Mouse (Mus musculus) left cerebral cortex, adult 18-20 months (tissue): ENCODE measurements around the gene Sox14. TPM values are rescaled to one million over a fixed set of nuclear protein-coding genes. Genes with fewer than 3 reads are reported as not detected.

Experiments
- DNase-seq, 2 experiments: peaks; one replicate each; pipeline ENCODE4 v3.0.0; 2021 to 2022; ENCODE audit warnings: low spot score in 2 of 2, mixed read lengths in 1 of 2
- long read RNA-seq, 2 experiments: library from polyadenylated mRNA; stranded (forward); transcript quantifications; one replicate each; pipeline ENCODE4 v2.0.0; 2021
- total RNA-seq, 2 experiments: library from RNA; stranded (reverse); gene quantifications; 2 replicates each; pipeline ENCODE4 v1.2.3; 2021

Sox14 gene
- not detected for total RNA-seq
- long read RNA-seq, experiment 1 = 0 reads
- long read RNA-seq, experiment 2 = 0 reads

- DNase-seq = no peak
These were observed at the start of gene Sox14 for GRCm38 (mm10) chr9:99875618-99876372. Gene Sox14, minus strand, starts transcription at chr9:99876170.

GRCm38 (mm10) chr9:99879311-99879710 lies 3.3 kb upstream of the Sox14 start:
- DNase-seq = no peak

GRCm38 (mm10) chr9:99878588-99878987 lies 2.6 kb upstream of the Sox14 start:
- DNase-seq = no peak

GRCm38 (mm10) chr9:99877056-99877546 lies 1.1 kb upstream of the Sox14 start:
- DNase-seq = no peak

GRCm38 (mm10) chr9:99876373-99877055 lies 544 bp upstream of the Sox14 start:
- DNase-seq = no peak

DNA sequence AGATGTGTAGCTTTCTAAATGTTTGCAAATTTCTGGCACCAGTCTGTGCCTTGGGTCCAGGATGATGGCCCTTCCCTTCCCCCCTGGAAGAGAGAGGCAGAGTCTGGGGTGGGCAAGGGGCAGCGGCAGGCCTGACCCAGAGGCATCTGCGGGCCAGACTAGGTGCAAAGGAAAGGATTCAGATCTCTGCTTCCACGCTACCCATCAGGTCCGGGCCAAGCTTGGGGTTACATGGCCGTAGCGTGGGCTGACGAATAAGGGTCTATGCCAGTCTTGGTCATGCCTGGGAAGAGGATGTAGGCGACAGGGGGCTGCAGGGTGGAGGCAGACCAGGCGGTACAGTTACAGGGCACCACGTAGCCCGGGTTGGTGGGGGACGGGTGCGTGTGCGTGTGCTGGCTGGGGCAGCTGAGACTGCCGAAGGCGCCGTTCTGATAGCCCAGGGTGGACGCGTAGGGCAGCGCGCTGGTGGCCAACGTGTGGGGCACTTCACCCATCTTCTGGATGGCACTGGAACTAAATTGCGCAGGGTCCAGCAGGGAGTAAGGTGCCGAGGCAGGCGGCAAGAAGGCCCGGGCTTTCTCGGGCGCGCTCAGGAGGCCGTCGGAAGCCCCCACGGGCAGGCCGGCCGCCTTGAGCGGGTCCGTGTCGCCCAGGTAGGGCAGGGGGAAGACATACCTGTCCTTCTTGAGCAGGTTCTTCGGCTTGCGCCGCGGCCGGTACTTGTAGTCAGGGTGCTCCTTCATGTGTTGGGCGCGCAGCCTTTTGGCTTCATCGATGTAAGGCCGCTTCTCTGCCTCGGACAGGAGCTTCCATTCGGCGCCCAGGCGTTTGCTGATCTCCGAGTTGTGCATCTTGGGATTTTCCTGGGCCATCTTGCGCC lies 994 bp downstream of the Sox14 start:
- DNase-seq = no peak

GRCm38 (mm10) chr9:99873721-99874120 lies 2.2 kb downstream of the Sox14 start:
- DNase-seq = no peak

GRCm38 (mm10) chr9:99873116-99873620 lies 2.8 kb downstream of the Sox14 start:
- no peak for DNase-seq

- DNase-seq = no peak
These were observed 3.5 kb downstream of the Sox14 start for GRCm38 (mm10) chr9:99872204-99873115.

GRCm38 (mm10) chr9:99871556-99872203 lies 4.3 kb downstream of the Sox14 start:
- no peak for DNase-seq

DNA sequence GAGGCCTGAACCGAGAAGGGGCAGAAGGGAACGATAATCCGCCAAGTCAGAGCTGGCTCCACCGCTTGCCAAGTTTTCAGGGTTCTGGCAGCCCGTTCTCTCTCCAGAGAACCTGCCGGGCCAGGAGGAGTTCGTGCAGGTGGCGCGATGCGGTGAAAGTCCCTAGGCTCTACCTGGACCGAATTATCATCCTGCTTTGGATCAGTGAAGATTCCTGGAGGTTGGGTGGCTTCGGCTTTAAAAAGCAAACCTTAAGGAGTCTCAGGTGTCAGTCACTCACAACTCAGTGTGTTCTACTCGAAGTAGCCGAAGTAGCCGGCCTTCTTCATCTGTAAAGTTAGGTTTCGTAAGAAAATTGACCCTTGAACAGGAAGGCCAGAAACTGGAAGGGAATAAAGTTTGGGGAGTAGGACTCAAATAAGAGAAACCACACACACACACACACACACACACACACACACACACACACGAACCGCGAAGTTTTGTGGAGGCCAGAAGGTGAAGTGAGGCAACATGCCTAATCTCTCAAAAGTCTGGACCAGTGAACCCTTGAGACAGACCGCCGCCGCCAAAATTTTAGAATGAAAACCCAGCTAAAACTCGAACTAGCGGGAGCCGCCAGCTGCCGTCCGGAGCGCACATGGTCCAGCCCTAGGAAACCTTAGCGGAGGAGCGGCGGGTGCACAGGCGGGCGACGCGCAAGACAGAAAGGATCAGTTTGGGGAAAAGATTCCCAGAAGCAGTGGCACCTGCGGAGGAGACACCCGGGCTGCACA lies 5.0 kb downstream of the Sox14 start:
- DNase-seq = no peak

DNA sequence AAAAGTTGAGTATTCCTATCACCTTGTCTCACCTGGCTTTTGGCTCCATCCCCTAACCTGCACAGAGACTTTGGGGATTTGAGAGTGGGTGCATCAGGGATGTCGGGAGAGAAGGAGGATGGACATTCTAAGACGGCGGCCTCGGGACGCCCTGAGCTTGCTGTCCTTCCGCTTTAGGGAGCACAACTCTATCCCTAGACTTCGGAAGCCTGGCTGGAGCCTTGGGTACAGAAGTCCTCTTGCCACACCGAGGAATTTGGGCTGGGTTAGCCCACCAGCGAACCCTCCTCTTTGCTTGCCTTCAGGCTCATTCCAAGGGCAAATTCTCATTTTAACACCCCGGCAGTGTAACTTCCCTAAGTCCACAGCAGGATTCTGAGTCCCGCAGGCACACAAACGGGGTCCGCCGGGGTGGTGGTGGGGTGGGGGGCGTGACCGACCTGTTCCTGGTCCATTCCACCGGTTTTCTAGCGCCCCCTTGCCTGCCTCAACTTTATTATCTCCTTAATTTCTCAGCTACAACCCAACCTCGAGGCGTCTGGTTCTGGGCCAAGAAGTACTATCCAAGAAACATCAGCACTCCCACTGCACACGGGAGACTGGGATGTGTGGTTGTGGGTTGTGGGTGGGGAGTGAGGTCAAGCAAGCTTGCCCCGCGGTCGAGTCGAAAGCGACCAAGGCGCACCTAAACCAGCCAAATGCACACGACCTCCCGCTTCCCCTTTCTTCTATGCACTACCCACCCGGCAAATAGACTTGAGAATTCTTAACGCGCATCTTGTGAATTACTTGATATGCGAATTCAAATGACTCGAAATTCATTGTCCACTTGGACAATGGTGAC lies 5.8 kb downstream of the Sox14 start:
- DNase-seq = no peak

- no peak for DNase-seq
These were observed 6.7 kb downstream of the Sox14 start for GRCm38 (mm10) chr9:99869275-99869674.

DNA sequence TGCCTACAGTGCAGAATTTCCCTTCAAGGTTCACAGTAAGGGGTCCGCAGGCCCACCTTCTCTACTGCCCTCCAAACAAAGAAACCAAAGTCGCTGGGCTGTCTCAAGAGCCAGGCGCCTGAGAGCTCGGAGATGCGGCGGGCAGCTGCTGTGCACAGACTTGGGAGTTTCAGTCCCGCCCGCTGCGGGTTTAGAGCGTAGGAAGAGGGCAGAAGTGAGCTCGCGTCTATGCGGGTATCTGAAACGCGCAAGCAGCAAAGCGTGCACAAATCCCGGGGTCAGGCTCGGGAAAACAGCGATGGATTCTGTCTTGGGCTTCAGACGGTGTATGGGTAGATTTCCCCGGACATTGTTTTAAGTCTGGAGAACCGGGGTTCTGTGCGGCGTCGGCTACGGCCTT lies 7.4 kb downstream of the Sox14 start:
- DNase-seq = no peak

DNA sequence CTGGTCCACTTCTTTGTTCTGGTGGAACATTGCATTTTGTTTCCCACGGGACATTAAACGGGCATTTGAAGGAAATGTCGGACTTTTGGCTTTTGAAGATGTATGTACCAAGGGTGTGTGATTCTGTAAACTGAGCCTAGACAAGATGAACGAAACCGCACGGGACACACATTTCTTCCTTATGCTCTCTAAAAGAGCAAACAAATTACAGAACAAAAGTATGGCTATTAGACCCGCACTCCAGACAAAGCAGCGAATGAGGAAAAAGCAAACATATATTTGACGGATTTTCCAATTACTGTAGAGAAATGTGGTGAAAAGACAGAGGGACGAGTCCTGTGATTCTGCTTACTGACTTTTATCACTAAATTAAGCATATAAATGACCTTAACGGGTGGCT lies 7.9 kb downstream of the Sox14 start:
- DNase-seq = no peak

DNA sequence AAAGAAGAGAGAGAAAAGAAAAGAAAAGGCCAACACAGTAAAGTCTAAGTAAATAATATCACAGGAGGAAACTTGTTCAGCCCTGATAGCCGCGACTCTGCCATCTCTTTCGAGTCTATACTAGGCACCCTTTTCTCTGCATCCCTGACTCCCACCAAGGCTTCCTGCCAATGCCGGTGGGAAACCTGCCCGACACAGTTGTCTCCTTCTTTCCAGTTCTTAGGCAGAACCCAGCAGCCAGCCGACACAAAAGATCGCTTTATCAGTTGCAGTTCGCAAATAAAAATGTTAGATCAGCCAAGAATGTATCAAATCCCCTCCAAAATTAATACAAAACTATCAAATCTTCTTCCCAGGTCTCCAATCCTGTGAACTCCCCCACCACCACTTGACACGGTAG lies 13.0 kb downstream of the Sox14 start:
- no peak for DNase-seq

DNA sequence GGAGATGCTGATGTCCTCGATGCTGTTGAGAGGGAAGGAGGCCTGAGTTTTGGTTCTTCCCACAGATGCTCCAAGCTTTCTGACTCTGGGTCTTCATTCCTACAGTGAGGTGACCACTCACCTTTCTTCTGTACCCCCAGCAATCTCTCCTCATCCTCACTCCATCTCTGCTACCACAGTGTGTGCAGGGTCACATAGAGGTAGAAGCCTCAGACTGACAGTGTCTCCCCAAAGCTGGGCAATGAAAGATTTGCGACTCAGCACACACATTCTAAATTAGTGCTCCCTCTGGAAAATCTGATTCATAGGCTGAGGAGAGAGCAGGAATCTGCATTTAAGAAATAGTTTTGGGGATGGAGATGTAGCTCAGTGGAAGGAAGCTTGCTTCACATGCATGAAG lies 21.5 kb downstream of the Sox14 start:
- DNase-seq = no peak

DNA sequence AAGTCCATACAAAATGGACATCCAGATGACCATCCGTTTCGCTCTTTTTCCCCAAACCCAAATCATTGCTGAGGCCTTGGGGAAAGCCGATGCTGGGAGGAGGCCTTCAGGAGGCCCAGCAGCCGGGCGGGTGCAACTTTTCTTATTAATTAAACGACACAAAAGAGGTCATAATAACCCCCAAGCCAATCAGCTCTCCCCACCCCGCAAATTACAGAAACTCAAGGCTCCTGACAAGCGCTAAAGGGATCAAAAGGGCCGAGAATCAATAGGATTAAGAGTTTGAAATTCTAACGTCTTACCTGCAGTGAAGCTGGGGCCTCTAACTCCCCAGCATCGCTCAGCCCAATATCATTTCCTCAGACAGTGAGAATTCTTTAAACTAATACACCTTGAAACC lies 22.6 kb downstream of the Sox14 start:
- DNase-seq = no peak
